Mouse (Mus musculus): Measurements from ENCODE around the gene Samsn1. TPM values are rescaled to one million over a fixed set of nuclear protein-coding genes. Genes with fewer than 3 reads are reported as not detected.

Gene Samsn1
- polyA plus RNA-seq, 1 experiment = 0.02 TPM

- Histone ChIP-seq H3K36me3 (ENCODE audit: control insufficient read depth, insufficient read depth) (no peaks in the 10 kb centered on the region), H3K79me2 (ENCODE audit: control insufficient read depth, insufficient read depth) (no peaks in the 10 kb centered on the region), H3K27me3 (ENCODE audit: control insufficient read depth, insufficient read depth, insufficient read length) (no peaks in the 10 kb centered on the region), H3K4me3 (ENCODE audit: insufficient read depth, poor library complexity, severe bottlenecking) (no peak overlapping the region), H3ac (ENCODE audit: control insufficient read depth, insufficient read length, low read depth) (no peak overlapping the region), H3K79me3 (ENCODE audit: low read depth) (no peaks in the 10 kb centered on the region)
- TF ChIP-seq CEBPB (IDR thresholded peaks at IDR 0.05; ENCODE audit: low read depth) = no peak
- TF ChIP-seq MAX (IDR thresholded peaks at IDR 0.05) = no peak
- TF ChIP-seq USF1 (IDR thresholded peaks at IDR 0.05; ENCODE audit: low read depth) = no peak
- no peak for TF ChIP-seq CTCF (IDR thresholded peaks at IDR 0.05; ENCODE audit: control insufficient read depth, insufficient read depth, insufficient read length)
- TF ChIP-seq MYOG (IDR thresholded peaks at IDR 0.05; ENCODE audit: control insufficient read depth, extremely low read depth, insufficient read length) = no peak
- TF ChIP-seq FOSL1 (IDR thresholded peaks at IDR 0.05; ENCODE audit: insufficient read depth, low read length, poor library complexity, severe bottlenecking) = no peak
- no peak for TF ChIP-seq MYOD1 (IDR thresholded peaks at IDR 0.05; ENCODE audit: control insufficient read depth, insufficient read length, low read depth)
Measured at GRCm38 (mm10) chr16:75897828-75898367, 124.2 kb downstream of the Samsn1 start.

GRCm38 (mm10) chr16:75894263-75894901 is 127.7 kb downstream of the Samsn1 start:
- Histone ChIP-seq H3K27me3 (ENCODE audit: control insufficient read depth, insufficient read depth, insufficient read length) (no peaks in the 10 kb centered on the region), H3K4me3 (ENCODE audit: insufficient read depth, poor library complexity, severe bottlenecking) (no peak overlapping the region), H3K79me2 (ENCODE audit: control insufficient read depth, insufficient read depth) (no peaks in the 10 kb centered on the region), H3K79me3 (ENCODE audit: low read depth) (no peaks in the 10 kb centered on the region), H3K36me3 (ENCODE audit: control insufficient read depth, insufficient read depth) (no peaks in the 10 kb centered on the region), H3ac (ENCODE audit: control insufficient read depth, insufficient read length, low read depth) (no peak overlapping the region)
- TF ChIP-seq MAX (IDR thresholded peaks at IDR 0.05) (no peak), MYOG (IDR thresholded peaks at IDR 0.05; ENCODE audit: control insufficient read depth, extremely low read depth, insufficient read length) (no peak), USF1 (IDR thresholded peaks at IDR 0.05; ENCODE audit: low read depth) (no peak), CTCF (IDR thresholded peaks at IDR 0.05; ENCODE audit: control insufficient read depth, insufficient read depth, insufficient read length) (no peak), MYOD1 (IDR thresholded peaks at IDR 0.05; ENCODE audit: control insufficient read depth, insufficient read length, low read depth) (no peak), FOSL1 (IDR thresholded peaks at IDR 0.05; ENCODE audit: insufficient read depth, low read length, poor library complexity, severe bottlenecking) (no peak), CEBPB (IDR thresholded peaks at IDR 0.05; ENCODE audit: low read depth) (no peak)

- H3K79me3 ChIP-seq (ENCODE audit: low read depth) = no peaks in the 10 kb centered on the region
- TF ChIP-seq MYOD1 (IDR thresholded peaks at IDR 0.05; ENCODE audit: control insufficient read depth, insufficient read length, low read depth) (no peak), FOSL1 (IDR thresholded peaks at IDR 0.05; ENCODE audit: insufficient read depth, low read length, poor library complexity, severe bottlenecking) (no peak), USF1 (IDR thresholded peaks at IDR 0.05; ENCODE audit: low read depth) (no peak), MYOG (IDR thresholded peaks at IDR 0.05; ENCODE audit: control insufficient read depth, extremely low read depth, insufficient read length) (no peak), CEBPB (IDR thresholded peaks at IDR 0.05; ENCODE audit: low read depth) (no peak), MAX (IDR thresholded peaks at IDR 0.05) (no peak), CTCF (IDR thresholded peaks at IDR 0.05; ENCODE audit: control insufficient read depth, insufficient read depth, insufficient read length) (no peak)
- H3K27me3 ChIP-seq (ENCODE audit: control insufficient read depth, insufficient read depth, insufficient read length) = no peaks in the 10 kb centered on the region
- H3K36me3 ChIP-seq (ENCODE audit: control insufficient read depth, insufficient read depth) = no peaks in the 10 kb centered on the region
- no peaks in the 10 kb centered on the region for H3K79me2 ChIP-seq (ENCODE audit: control insufficient read depth, insufficient read depth)
- H3ac ChIP-seq (ENCODE audit: control insufficient read depth, insufficient read length, low read depth) = no peak overlapping the region
- H3K4me3 ChIP-seq (ENCODE audit: insufficient read depth, poor library complexity, severe bottlenecking) = no peak overlapping the region
Measured at GRCm38 (mm10) chr16:75893470-75893869, 128.6 kb downstream of the Samsn1 start.

- TF ChIP-seq MYOD1 (IDR thresholded peaks at IDR 0.05; ENCODE audit: control insufficient read depth, insufficient read length, low read depth) (no peak), MYOG (IDR thresholded peaks at IDR 0.05; ENCODE audit: control insufficient read depth, extremely low read depth, insufficient read length) (no peak), MAX (IDR thresholded peaks at IDR 0.05) (no peak), USF1 (IDR thresholded peaks at IDR 0.05; ENCODE audit: low read depth) (no peak), FOSL1 (IDR thresholded peaks at IDR 0.05; ENCODE audit: insufficient read depth, low read length, poor library complexity, severe bottlenecking) (no peak), CEBPB (IDR thresholded peaks at IDR 0.05; ENCODE audit: low read depth) (no peak), CTCF (IDR thresholded peaks at IDR 0.05; ENCODE audit: control insufficient read depth, insufficient read depth, insufficient read length) (no peak)
- no peaks in the 10 kb centered on the region for H3K79me2 ChIP-seq (ENCODE audit: control insufficient read depth, insufficient read depth)
- H3ac ChIP-seq (ENCODE audit: control insufficient read depth, insufficient read length, low read depth) = no peak overlapping the region
- H3K27me3 ChIP-seq (ENCODE audit: control insufficient read depth, insufficient read depth, insufficient read length) = no peaks in the 10 kb centered on the region
- no peaks in the 10 kb centered on the region for H3K79me3 ChIP-seq (ENCODE audit: low read depth)
- H3K4me3 ChIP-seq (ENCODE audit: insufficient read depth, poor library complexity, severe bottlenecking) = no peak overlapping the region
- H3K36me3 ChIP-seq (ENCODE audit: control insufficient read depth, insufficient read depth) = no peaks in the 10 kb centered on the region
Measured at GRCm38 (mm10) chr16:75889081-75889646, 132.9 kb downstream of the Samsn1 start.

GRCm38 (mm10) chr16:75887203-75887602 is 134.9 kb downstream of the Samsn1 start:
- no peak overlapping the region for H3K4me3 ChIP-seq (ENCODE audit: insufficient read depth, poor library complexity, severe bottlenecking)
- H3ac ChIP-seq (ENCODE audit: control insufficient read depth, insufficient read length, low read depth) = no peak overlapping the region
- H3K36me3 ChIP-seq (ENCODE audit: control insufficient read depth, insufficient read depth) = no peaks in the 10 kb centered on the region
- no peaks in the 10 kb centered on the region for H3K27me3 ChIP-seq (ENCODE audit: control insufficient read depth, insufficient read depth, insufficient read length)
- H3K79me3 ChIP-seq (ENCODE audit: low read depth) = no peaks in the 10 kb centered on the region
- H3K79me2 ChIP-seq (ENCODE audit: control insufficient read depth, insufficient read depth) = no peaks in the 10 kb centered on the region
- no peak for TF ChIP-seq MAX (IDR thresholded peaks at IDR 0.05)
- TF ChIP-seq CEBPB (IDR thresholded peaks at IDR 0.05; ENCODE audit: low read depth) = no peak
- TF ChIP-seq FOSL1 (IDR thresholded peaks at IDR 0.05; ENCODE audit: insufficient read depth, low read length, poor library complexity, severe bottlenecking) = no peak
- no peak for TF ChIP-seq MYOD1 (IDR thresholded peaks at IDR 0.05; ENCODE audit: control insufficient read depth, insufficient read length, low read depth)
- TF ChIP-seq USF1 (IDR thresholded peaks at IDR 0.05; ENCODE audit: low read depth) = no peak
- TF ChIP-seq CTCF (IDR thresholded peaks at IDR 0.05; ENCODE audit: control insufficient read depth, insufficient read depth, insufficient read length) = no peak

Measured in C2C12 (cell line).